Mouse (Mus musculus) megakaryocyte, embryonic 14.5 days (primary cell): ENCODE data around the gene Ndufb4. TPM values are rescaled to one million over a fixed set of nuclear protein-coding genes. Genes with fewer than 3 reads are reported as not detected.
A peak's percentile ranks its signal among the peaks of the same experiment; 100 is the strongest.

ENCODE experiments used
- H3K27me3 ChIP-seq: replicated peaks from 2 replicates; pipeline ENCODE3; 2012; ENCODE audit warnings: inconsistent platforms
- H3K36me3 ChIP-seq: replicated peaks from 2 replicates; pipeline ENCODE3; 2012; ENCODE audit warnings: low read length, inconsistent platforms, mixed read lengths
- H3K4me1 ChIP-seq: 2 replicates; pipeline ENCODE4 v1.6.1; 2012; ENCODE audit warnings: inconsistent platforms
- H3K4me3 ChIP-seq: replicated peaks from 2 replicates; pipeline ENCODE3; 2012; ENCODE audit warnings: moderate library complexity, mild to moderate bottlenecking, inconsistent platforms
- H3K9me3 ChIP-seq: 2 replicates; pipeline ENCODE4 v1.6.1; 2012; ENCODE audit warnings: inconsistent platforms
- FLI1 ChIP-seq: IDR thresholded peaks from 2 replicates; pipeline ENCODE4 v1.6.1; 2012; ENCODE audit warnings: low read length, inconsistent platforms, mixed read lengths
- GATA1 ChIP-seq: IDR thresholded peaks from 3 replicates; pipeline ENCODE4 v1.6.1; 2012; ENCODE audit warnings: mixed read lengths, low read length, inconsistent platforms, borderline replicate concordance
- polyA plus RNA-seq: library from polyadenylated mRNA; stranded (reverse); fragments of >175 nt; gene quantifications from 2 replicates; pipeline ENCODE4 v1.2.3, GENCODE M21; 2012; ENCODE audit warnings: low replicate concordance; ENCODE audit not compliant: insufficient read depth

Gene Ndufb4
- polyA plus RNA-seq, 1 experiment = 34.3 TPM

DNA sequence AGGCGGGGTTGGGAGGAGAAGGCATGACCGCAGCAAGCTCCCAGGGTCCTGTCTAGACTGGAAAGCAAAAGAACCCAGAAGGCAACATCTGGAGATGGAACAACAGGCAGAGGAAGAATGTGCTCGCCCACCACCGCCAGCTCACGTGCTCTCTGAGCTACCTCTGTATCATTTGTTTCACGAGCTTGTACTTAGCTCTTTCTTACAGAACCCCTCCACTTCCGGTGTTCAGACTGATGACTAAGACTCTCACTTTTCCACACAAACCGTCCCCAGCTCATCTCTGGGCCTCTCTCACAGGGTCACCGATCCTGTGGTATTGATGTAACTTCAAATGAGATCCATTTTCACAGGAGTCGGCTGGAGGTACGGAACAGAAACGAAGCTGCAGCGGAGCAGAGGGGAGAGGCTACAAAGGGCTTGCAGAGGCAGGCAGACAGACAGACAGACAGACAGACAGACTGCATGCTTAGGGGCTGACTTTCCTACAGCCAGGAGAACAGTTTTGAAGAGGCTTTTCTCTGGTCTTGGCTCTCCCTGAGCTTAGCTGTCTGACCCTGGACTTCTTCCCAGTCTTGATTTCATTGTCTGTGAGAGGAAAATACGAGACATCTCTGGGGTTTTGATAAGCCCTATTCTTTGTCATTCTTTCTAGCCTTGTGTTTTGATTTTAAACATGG lies 33.2 kb upstream of the Ndufb4 start:
- H3K4me1 ChIP-seq = peaks cover 31% of the 10 kb centered on the region
- H3K36me3 ChIP-seq = no peaks in the 10 kb centered on the region
- no peak overlapping the region for H3K4me3 ChIP-seq

DNA sequence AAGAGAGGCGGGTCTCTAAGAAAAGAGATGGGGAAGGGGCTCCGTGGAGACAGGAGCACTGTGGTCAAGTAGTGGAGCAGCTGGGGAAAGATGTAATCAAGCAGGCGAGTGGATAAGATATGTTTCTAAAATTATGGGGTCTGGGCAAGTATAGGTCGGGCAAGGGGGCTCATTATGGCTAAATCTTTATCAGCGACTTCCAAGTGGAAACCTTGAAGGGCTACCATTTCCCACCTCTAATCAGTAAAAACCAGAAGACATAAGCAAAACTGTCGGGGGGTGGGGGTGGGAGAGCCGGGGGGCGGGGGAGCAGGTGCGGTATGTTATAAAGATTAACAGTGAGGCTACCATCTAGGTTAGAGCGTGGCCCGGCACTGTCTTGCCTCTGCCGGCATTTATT lies 32.6 kb upstream of the Ndufb4 start:
- Histone ChIP-seq H3K27me3 (peaks cover 9% of the 10 kb centered on the region), H3K4me3 (no peak overlapping the region), H3K4me1 (peaks cover 37% of the 10 kb centered on the region), H3K36me3 (no peaks in the 10 kb centered on the region), H3K9me3 (no peaks in the 10 kb centered on the region)
- TF ChIP-seq GATA1 (no peak), FLI1 (no peak)

More for the DNA sequence above, 33.2 kb upstream of the Ndufb4 start:
- TF ChIP-seq FLI1 (no peak), GATA1 (no peak)
- Histone ChIP-seq H3K27me3 (peaks cover 9% of the 10 kb centered on the region), H3K9me3 (no peaks in the 10 kb centered on the region)

DNA sequence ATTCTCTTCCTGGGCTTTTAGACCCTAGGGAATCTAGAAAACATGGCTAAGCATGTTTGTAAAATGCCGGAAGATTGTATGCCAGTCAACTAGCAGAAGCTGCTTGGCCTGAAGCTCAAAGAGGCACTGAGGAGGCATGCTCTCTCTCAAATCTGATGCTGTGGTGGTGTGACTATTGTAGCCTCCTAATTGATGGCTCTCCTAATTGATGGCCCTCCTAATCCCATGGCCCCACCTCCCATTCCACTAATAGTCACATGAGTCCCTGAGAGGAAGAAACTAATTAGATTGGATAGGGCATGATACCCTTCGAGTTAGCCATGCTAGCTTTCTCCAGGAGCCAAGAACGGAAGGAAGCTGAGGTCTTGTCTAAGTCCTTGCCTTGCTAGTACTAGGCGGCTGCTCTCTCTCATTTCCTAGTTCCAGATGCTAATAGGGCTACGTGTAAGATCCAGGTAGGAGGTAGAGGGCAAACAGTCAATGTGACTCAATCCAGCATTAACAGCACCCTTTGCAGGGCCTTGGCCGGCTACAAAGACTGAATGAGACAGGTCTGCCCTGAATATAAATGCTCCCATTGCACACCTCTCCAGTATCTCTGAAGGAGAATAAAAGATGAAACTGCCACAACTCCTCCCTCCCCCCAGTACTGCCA lies 31.8 kb upstream of the Ndufb4 start:
- Histone ChIP-seq H3K36me3 (no peaks in the 10 kb centered on the region), H3K9me3 (no peaks in the 10 kb centered on the region), H3K4me3 (no peak overlapping the region), H3K27me3 (peaks cover 9% of the 10 kb centered on the region), H3K4me1 (peaks cover 39% of the 10 kb centered on the region)
- no peak for TF ChIP-seq GATA1
- TF ChIP-seq FLI1 = no peak

DNA sequence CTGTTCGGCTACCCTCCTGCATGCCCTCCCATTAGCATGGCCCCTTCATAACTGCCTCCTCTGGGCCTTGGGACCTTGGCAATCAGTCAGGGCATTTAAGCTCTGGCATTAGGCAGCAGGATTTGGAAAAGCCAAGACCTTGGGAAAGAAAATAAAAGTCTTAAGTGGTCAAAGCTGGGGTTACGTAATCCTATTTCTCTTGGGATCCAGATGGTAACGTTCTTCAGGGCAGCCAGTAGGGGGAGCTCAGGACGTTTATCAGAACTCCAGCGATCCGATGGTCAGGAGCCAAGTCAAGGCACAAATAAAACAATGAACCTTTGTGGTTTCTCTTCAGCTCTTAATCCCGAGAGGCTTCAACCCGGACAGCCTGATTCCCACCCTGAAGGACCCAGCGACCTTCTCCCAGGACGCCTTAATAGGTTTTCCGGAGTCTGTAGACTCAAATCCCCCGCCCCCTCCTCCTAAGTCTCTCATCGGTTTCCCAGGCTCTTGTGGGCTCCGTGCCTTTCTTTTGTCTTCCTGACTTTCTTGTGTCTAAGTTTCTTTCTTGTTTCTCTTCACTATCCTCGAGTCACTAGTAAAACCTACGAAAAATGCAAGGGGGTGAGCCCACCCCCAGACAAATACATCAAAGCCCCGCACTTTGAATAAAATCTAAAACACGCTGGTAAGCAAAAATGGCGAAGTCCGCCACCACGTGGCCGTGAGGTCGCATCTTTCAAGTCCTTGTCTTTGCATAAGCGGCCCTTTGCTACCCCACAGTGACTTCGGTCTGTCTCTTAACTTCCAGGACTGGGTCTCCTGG lies 30.6 kb upstream of the Ndufb4 start:
- H3K27me3 ChIP-seq = peaks cover 4% of the 10 kb centered on the region
- H3K4me3 ChIP-seq = peak overlapping the region; percentile 90
- H3K4me1 ChIP-seq = peaks cover 46% of the 10 kb centered on the region
- H3K36me3 ChIP-seq = no peaks in the 10 kb centered on the region
- no peaks in the 10 kb centered on the region for H3K9me3 ChIP-seq
- no peak for TF ChIP-seq FLI1
- TF ChIP-seq GATA1 = no peak

DNA sequence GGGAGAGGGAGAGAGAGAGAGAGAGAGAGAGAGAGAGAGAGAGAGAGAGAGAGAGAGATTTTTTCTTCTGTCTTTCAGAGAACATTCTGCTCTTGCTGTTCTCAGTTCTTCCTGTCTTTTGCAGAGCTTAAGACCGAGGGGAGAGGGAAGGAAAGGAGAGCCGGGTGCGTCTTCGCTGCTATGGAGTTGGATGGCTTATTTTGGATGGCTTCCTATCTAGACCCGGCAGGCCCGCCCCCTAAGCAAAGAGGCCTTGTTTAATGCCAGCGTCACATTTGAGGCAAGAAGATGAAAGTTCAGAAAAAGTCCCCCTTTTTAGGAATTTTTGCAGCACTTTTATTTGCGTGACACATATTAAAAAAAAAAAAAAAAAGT lies 30.0 kb upstream of the Ndufb4 start:
- Histone ChIP-seq H3K36me3 (no peaks in the 10 kb centered on the region), H3K4me3 (peak overlapping the region; percentile 90), H3K27me3 (peaks cover 4% of the 10 kb centered on the region), H3K4me1 (peaks cover 46% of the 10 kb centered on the region), H3K9me3 (no peaks in the 10 kb centered on the region)
- TF ChIP-seq GATA1 (no peak), FLI1 (no peak)

DNA sequence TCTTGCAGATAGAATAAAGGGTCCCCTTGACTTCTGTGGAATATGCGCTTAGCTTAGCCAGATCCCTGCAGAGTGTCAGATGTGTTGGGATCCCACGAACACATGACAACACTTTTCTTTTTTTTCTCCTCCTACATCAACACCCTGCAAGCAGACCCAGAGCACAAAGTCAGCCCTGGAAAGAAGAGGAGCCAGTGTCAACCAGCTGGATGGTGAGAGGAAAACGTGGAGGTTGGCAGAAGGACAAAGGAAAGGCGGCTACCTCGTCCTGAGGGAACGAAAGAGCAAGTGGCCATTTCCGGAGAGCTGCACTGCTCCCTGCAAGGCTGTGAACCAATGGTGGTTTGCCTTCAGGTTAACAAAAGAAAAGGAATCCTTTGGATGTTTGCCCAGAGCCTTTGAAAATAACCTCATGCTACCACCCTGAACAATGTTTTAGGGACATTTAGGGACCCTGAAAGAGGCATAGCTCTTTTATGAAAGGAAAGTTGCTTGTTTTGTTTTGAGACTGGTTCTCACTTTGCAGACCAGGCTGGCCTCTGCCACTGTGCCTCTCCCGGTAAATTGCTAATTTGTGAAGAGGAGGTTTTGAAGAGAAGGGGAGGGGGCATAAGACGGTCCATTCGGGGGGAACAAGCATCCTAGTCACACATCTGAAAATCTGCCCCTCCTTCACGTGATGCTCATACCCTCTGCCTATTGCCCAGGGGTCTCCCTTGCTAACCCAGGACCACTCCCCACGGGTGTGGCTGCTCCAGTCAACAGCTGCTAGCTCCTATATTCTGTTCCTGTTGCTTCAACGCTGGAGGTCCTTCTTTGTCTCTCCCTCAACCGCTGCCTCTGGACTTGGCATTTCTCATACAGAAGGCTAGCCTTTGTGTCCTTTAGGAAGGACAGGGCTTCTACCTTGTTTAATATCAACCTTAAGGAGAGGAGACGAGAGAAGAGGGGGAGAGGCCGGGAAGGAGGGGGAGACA lies 29.2 kb upstream of the Ndufb4 start:
- TF ChIP-seq FLI1 (no peak), GATA1 (no peak)
- Histone ChIP-seq H3K27me3 (peaks cover 6% of the 10 kb centered on the region), H3K9me3 (no peaks in the 10 kb centered on the region), H3K4me1 (peaks cover 46% of the 10 kb centered on the region), H3K4me3 (peak overlapping the region; percentile 23), H3K36me3 (no peaks in the 10 kb centered on the region)

DNA sequence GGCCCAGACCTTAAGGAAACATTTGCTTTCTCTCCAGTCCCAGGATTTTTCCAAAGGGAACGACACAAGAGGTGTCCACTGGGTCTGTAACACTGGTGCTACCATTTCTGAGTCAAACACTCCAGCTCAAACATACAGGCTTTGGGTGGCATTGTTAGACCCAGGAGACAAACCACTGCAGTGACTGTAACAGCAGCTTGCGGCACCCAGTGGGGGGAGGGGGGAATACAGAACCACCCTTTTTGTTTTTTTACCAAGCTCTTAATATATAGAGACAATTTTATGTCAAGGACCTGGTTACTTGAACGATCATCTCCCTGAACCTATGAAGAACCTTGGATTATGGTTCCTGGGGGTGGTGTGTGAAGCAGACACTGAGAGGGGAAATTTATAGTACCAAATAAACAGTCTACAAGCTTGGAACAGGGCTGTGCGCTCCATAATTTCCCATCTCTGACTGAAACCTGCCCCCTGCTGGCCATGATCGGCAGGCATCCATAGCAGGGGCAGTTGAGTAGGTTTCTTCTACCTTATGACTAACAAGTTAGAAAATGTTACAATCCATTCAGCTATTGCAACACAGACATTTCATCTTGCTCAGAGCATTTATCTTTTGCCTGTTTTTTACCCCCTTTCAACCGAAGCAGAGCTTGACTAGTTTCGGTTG lies 28.2 kb upstream of the Ndufb4 start:
- no peaks in the 10 kb centered on the region for H3K9me3 ChIP-seq
- H3K4me1 ChIP-seq = peaks cover 46% of the 10 kb centered on the region
- no peaks in the 10 kb centered on the region for H3K36me3 ChIP-seq
- no peak overlapping the region for H3K4me3 ChIP-seq
- peaks cover 6% of the 10 kb centered on the region for H3K27me3 ChIP-seq
- TF ChIP-seq FLI1 (no peak), GATA1 (no peak)

DNA sequence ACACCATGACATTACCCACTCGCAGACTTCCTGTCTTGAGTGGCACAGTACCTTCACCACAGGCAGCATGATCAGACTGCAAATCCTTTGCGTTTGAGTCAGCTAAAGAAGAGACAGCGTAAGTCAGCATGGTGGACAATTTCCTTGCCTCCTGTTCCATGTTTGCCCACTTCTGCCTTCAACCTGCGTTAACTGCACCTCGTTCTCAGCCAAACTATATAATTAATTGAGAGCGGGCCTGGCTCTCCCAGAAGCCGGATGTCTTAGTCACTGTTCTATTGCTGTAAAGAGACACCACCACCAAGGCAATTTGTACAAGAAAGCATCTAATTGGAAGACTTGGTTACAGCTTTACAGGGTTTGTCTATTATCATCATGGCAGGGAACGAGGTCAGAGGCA lies 26.6 kb upstream of the Ndufb4 start:
- Histone ChIP-seq H3K27me3 (peaks cover 4% of the 10 kb centered on the region), H3K36me3 (no peaks in the 10 kb centered on the region), H3K4me1 (peaks cover 46% of the 10 kb centered on the region), H3K9me3 (no peaks in the 10 kb centered on the region), H3K4me3 (no peak overlapping the region)
- TF ChIP-seq FLI1 (no peak), GATA1 (no peak)
